Mouse (Mus musculus) CH12.LX (cell line): ENCODE data around the gene Usp5. TPM values are rescaled to one million over a fixed set of nuclear protein-coding genes. Genes with fewer than 3 reads are reported as not detected.
A peak's percentile ranks its signal among the peaks of the same experiment; 100 is the strongest.

ENCODE experiments used
- DNase-seq: peaks from one replicate; pipeline ENCODE4 v3.0.0-alpha.2; 2013; ENCODE audit errors: extremely low read depth
- H3K27ac ChIP-seq: 2 replicates; pipeline ENCODE4 v1.5.1; 2012; ENCODE audit warnings: low read depth, mild to moderate bottlenecking, control low read depth, moderate library complexity; ENCODE audit not compliant: insufficient read depth
- H3K27me3 ChIP-seq: replicated peaks from 2 replicates; pipeline ENCODE3; 2012; ENCODE audit warnings: inconsistent platforms
- H3K36me3 ChIP-seq, 2 experiments: replicated peaks in 1 of 2; 2 replicates each; pipeline versions ENCODE3 to v1.6.1; 2012; ENCODE audit warnings: inconsistent platforms in 1 of 2, low read length in 1 of 2, mild to moderate bottlenecking in 1 of 2, mixed read lengths in 1 of 2, moderate library complexity in 1 of 2; ENCODE audit not compliant: control insufficient read depth in 1 of 2, insufficient read depth in 1 of 2
- H3K4me1 ChIP-seq, 2 experiments: 2 replicates each; pipeline ENCODE4 v1.6.1; 2012; ENCODE audit warnings: inconsistent platforms in 1 of 2, moderate library complexity in 1 of 2; ENCODE audit not compliant: insufficient read depth in 2 of 2, control insufficient read depth in 1 of 2
- H3K4me2 ChIP-seq: 2 replicates; pipeline ENCODE4 v1.6.1; 2012; ENCODE audit warnings: low read depth, mild to moderate bottlenecking, control low read depth; ENCODE audit not compliant: poor library complexity, insufficient read depth, severe bottlenecking
- H3K4me3 ChIP-seq, 3 experiments: fragments of 150-350 bp in 1 of 3; sonication (generic) in 1 of 3; replicated peaks in 1 of 3; 2 replicates each; pipeline versions ENCODE3 to v1.5.1; 2011 to 2012; ENCODE audit warnings: low read depth in 2 of 3, low read length in 2 of 3, mild to moderate bottlenecking in 2 of 3, moderate library complexity in 2 of 3, control low read depth in 1 of 3, improper control_type of control experiment in 1 of 3, inconsistent platforms in 1 of 3, mixed read lengths in 1 of 3; ENCODE audit not compliant: poor library complexity in 1 of 3
- H3K79me2 ChIP-seq: replicated peaks from 2 replicates; pipeline ENCODE4 v1.6.1; 2012; ENCODE audit warnings: mild to moderate bottlenecking, moderate library complexity; ENCODE audit not compliant: control insufficient read depth, poor library complexity, insufficient read depth, severe bottlenecking; ENCODE audit errors: extremely low read depth
- H3K9ac ChIP-seq: 2 replicates; pipeline ENCODE4 v1.6.1; 2012; ENCODE audit warnings: low read depth, mild to moderate bottlenecking, control low read depth, moderate library complexity; ENCODE audit not compliant: insufficient read depth
- H3K9me3 ChIP-seq: replicated peaks from 2 replicates; pipeline ENCODE3; 2012; ENCODE audit warnings: low read length, inconsistent platforms, mixed read lengths
- CHD1 ChIP-seq: IDR thresholded peaks from 2 replicates; pipeline ENCODE4 v1.6.1; 2012; ENCODE audit warnings: low read depth, low read length, improper control_type of control experiment, inconsistent platforms
- CHD2 ChIP-seq: IDR thresholded peaks from 2 replicates; pipeline ENCODE4 v1.6.1; 2011; ENCODE audit warnings: low read length, improper control_type of control experiment
- CTCF ChIP-seq, 2 experiments: IDR thresholded peaks in 1 of 2; conservative IDR thresholded peaks in 1 of 2; 2 replicates each; pipeline ENCODE4 v1.5.1; 2011 to 2012; ENCODE audit warnings: low read depth in 2 of 2, low read length in 2 of 2, improper control_type of control experiment in 1 of 2, inconsistent platforms in 1 of 2, mild to moderate bottlenecking in 1 of 2, moderate library complexity in 1 of 2
- ELF1 ChIP-seq: IDR thresholded peaks from 2 replicates; pipeline ENCODE4 v1.6.1; 2014; ENCODE audit warnings: low read depth, mild to moderate bottlenecking, inconsistent platforms, low read length, improper control_type of control experiment
- ETS1 ChIP-seq: conservative IDR thresholded peaks from 2 replicates; pipeline ENCODE4 v1.6.1; 2012; ENCODE audit warnings: low read depth, mild to moderate bottlenecking, inconsistent platforms, low read length, improper control_type of control experiment, moderate library complexity
- GABPA ChIP-seq: IDR thresholded peaks from 2 replicates; pipeline ENCODE4 v1.6.1; 2012; ENCODE audit warnings: low read depth, low read length, improper control_type of control experiment, inconsistent platforms; ENCODE audit not compliant: insufficient replicate concordance
- IRF4 ChIP-seq: IDR thresholded peaks from 2 replicates; pipeline ENCODE4 v1.6.1; 2014; ENCODE audit warnings: low read depth, mild to moderate bottlenecking, inconsistent platforms, low read length, improper control_type of control experiment
- JUND ChIP-seq: conservative IDR thresholded peaks from 2 replicates; pipeline ENCODE4 v1.6.1; 2011; ENCODE audit warnings: low read depth, low read length, improper control_type of control experiment
- KAT2A ChIP-seq: IDR thresholded peaks from 2 replicates; pipeline ENCODE4 v1.6.1; 2012; ENCODE audit warnings: low read length, improper control_type of control experiment, inconsistent platforms; ENCODE audit not compliant: insufficient replicate concordance
- MAX ChIP-seq: IDR thresholded peaks from 2 replicates; pipeline ENCODE4 v1.6.1; 2011; ENCODE audit warnings: low read length, improper control_type of control experiment
- MAZ ChIP-seq: IDR thresholded peaks from 2 replicates; pipeline ENCODE4 v1.6.1; 2012; ENCODE audit warnings: low read depth, mild to moderate bottlenecking, inconsistent platforms, low read length, improper control_type of control experiment, moderate library complexity
- MEF2A ChIP-seq: IDR thresholded peaks from 2 replicates; pipeline ENCODE4 v1.6.1; 2014; ENCODE audit warnings: low read depth, mild to moderate bottlenecking, inconsistent platforms, low read length, improper control_type of control experiment, borderline replicate concordance
- MXI1 ChIP-seq: IDR thresholded peaks from 2 replicates; pipeline ENCODE4 v1.6.1; 2011; ENCODE audit warnings: mild to moderate bottlenecking, low read depth, low read length, improper control_type of control experiment
- MYC ChIP-seq: IDR thresholded peaks from 2 replicates; pipeline ENCODE4 v1.6.1; 2011; ENCODE audit warnings: low read depth, mild to moderate bottlenecking, improper control_type of control experiment, low read length
- NELFE ChIP-seq: IDR thresholded peaks from 2 replicates; pipeline ENCODE4 v1.6.1; 2011; ENCODE audit warnings: low read depth, low read length, improper control_type of control experiment
- NRF1 ChIP-seq: IDR thresholded peaks from 2 replicates; pipeline ENCODE4 v1.6.1; 2014; ENCODE audit warnings: low read depth, mild to moderate bottlenecking, inconsistent platforms, low read length, improper control_type of control experiment, moderate library complexity
- PAX5 ChIP-seq: IDR thresholded peaks from 2 replicates; pipeline ENCODE4 v1.6.1; 2012; ENCODE audit warnings: low read length, inconsistent platforms, mixed read lengths
- POLR2A ChIP-seq: IDR thresholded peaks from 2 replicates; pipeline ENCODE4 v1.6.1; 2011; ENCODE audit warnings: low read depth, mild to moderate bottlenecking, improper control_type of control experiment, low read length
- POLR2AphosphoS2 ChIP-seq: IDR thresholded peaks from 2 replicates; pipeline ENCODE4 v1.6.1; 2011; ENCODE audit warnings: low read depth, low read length, improper control_type of control experiment
- RAD21 ChIP-seq: IDR thresholded peaks from 2 replicates; pipeline ENCODE4 v1.6.1; 2011; ENCODE audit warnings: low read depth, mild to moderate bottlenecking, low read length, improper control_type of control experiment, moderate library complexity
- SIN3A ChIP-seq: IDR thresholded peaks from 2 replicates; pipeline ENCODE4 v1.6.1; 2012; ENCODE audit warnings: low read length, improper control_type of control experiment, inconsistent platforms
- SMC3 ChIP-seq: IDR thresholded peaks from 2 replicates; pipeline ENCODE4 v1.6.1; 2011; ENCODE audit warnings: low read depth, low read length, improper control_type of control experiment
- TBP ChIP-seq: conservative IDR thresholded peaks from 2 replicates; pipeline ENCODE4 v1.6.1; 2011; ENCODE audit warnings: low read depth, low read length, improper control_type of control experiment
- UBTF ChIP-seq: IDR thresholded peaks from 2 replicates; pipeline ENCODE4 v1.6.1; 2012; ENCODE audit warnings: low read depth, mild to moderate bottlenecking, inconsistent platforms, low read length, improper control_type of control experiment, moderate library complexity
- USF1 ChIP-seq: IDR thresholded peaks from 2 replicates; pipeline ENCODE4 v1.6.1; 2014; ENCODE audit warnings: low read depth, mild to moderate bottlenecking, inconsistent platforms, low read length, improper control_type of control experiment
- ZC3H11A ChIP-seq: IDR thresholded peaks from 2 replicates; pipeline ENCODE4 v1.6.1; 2012; ENCODE audit warnings: low read depth, mild to moderate bottlenecking, inconsistent platforms, low read length, improper control_type of control experiment
- ZMIZ1 ChIP-seq: IDR thresholded peaks from 2 replicates; pipeline ENCODE4 v1.6.1; 2012; ENCODE audit warnings: low read depth, mild to moderate bottlenecking, inconsistent platforms, low read length, improper control_type of control experiment
- ZNF384 ChIP-seq: IDR thresholded peaks from 2 replicates; pipeline ENCODE4 v1.6.1; 2012; ENCODE audit warnings: low read depth, low read length, improper control_type of control experiment, inconsistent platforms
- dilution Hi-C: fragments of 300-500 bp; cut with MboI; formaldehyde crosslinking; loops from 2 replicates; pipeline ENCODE4 v1.14.3; 2020; ENCODE audit warnings: low sequenced_read_pairs; ENCODE audit not compliant: extremely low pct_unique_long_range_greater_than_20kb, extremely low pct_ligation_motif_present
- in situ Hi-C: fragments of 300-500 bp; cut with MboI; formaldehyde crosslinking; loops from 3 replicates; pipeline ENCODE4 v1.14.3; 2019; ENCODE audit warnings: low sequenced_read_pairs, low pct_ligation_motif_present, low pct_unique_long_range_greater_than_20kb, mixed read lengths
- polyA plus RNA-seq: library from polyadenylated mRNA; unstranded; fragments of >175 nt; gene quantifications from 2 replicates; pipeline ENCODE4 v1.2.1, GENCODE M21; 2012; ENCODE audit warnings: low read depth; ENCODE audit not compliant: insufficient read length
- total RNA-seq, 2 experiments: library from RNA; depleted of rRNA; stranded (reverse); fragments of 300-350 nt in 1 of 2; fragments of >200 nt in 1 of 2; gene quantifications; 2 replicates each; pipeline ENCODE4 v1.2.3; 2012 to 2014

Usp5 gene
- total and polyA plus RNA-seq, 3 experiments, result 79.8 to 107 (median 103) TPM

GRCm38 (mm10) chr6:124806446-124807140 is 22.7 kb downstream of the Usp5 start:
- no peak for TF ChIP-seq GABPA
- TF ChIP-seq SMC3, result no peak
- no peak for TF ChIP-seq MYC
- no peak for TF ChIP-seq MAX
- TF ChIP-seq MAZ, result no peak
- no peak for TF ChIP-seq UBTF
- no peak for TF ChIP-seq PAX5
- TF ChIP-seq POLR2A, result no peak
- no peak for TF ChIP-seq USF1
- TF ChIP-seq POLR2AphosphoS2, result no peak
- TF ChIP-seq ZNF384, result no peak
- TF ChIP-seq KAT2A, result no peak
- TF ChIP-seq MEF2A, result no peak
- no peak for TF ChIP-seq CHD1
- no peak for TF ChIP-seq RAD21
- TF ChIP-seq NRF1, result no peak
- TF ChIP-seq ETS1, result no peak
- TF ChIP-seq, all 38 proteins: peak for 0
- in situ Hi-C loops (no loop called here), dilution Hi-C loops (no loop called here)
- Histone ChIP-seq H3K4me2 (peak overlapping the region; percentile 12; the same call in 1 of the 2 replicates), H3K27ac (no peak overlapping the region), H3K9me3 (peaks cover 4% of the 10 kb centered on the region), H3K9ac (peak overlapping the region; percentile 28; the same call in 1 of the 2 replicates), H3K4me1 (peaks cover 3 to 37% of the 10 kb centered on the region in 2 experiments; a peak in 2 of 4 replicates), H3K36me3 (peaks cover 15 to 40% of the 10 kb centered on the region in 2 experiments), H3K79me2 (0 out of 2 replicates have a peak, but pooled peaks cover under 1% of the 10 kb centered on the region), H3K4me3 (no peak overlapping the region), H3K27me3 (no peaks in the 10 kb centered on the region)
- no peak for DNase-seq

GRCm38 (mm10) chr6:124805341-124806321 is 23.7 kb downstream of the Usp5 start:
- DNase-seq, result peak; percentile 90
- in situ Hi-C loops, result no loop called here
- dilution Hi-C loops, result no loop called here
- Histone ChIP-seq H3K27me3 (no peaks in the 10 kb centered on the region), H3K79me2 (no peaks in the 10 kb centered on the region), H3K9me3 (peaks cover 4% of the 10 kb centered on the region), H3K27ac (peak overlapping the region; percentile 8; the same call in 1 of the 2 replicates), H3K36me3 (peaks cover 7 to 33% of the 10 kb centered on the region in 2 experiments), H3K4me1 (peaks cover 3 to 32% of the 10 kb centered on the region in 2 experiments; a peak in 2 of 4 replicates), H3K4me3 (peak overlapping the region; percentile 41 to 50 (median 46)), H3K9ac (peak overlapping the region; percentile 28), H3K4me2 (peak overlapping the region; percentile 12)
- TF ChIP-seq ZC3H11A (no peak), POLR2A (peak; percentile 53), JUND (no peak), CHD2 (peak; percentile 12), IRF4 (peak; percentile 5; the same call in 1 of the 2 replicates), USF1 (no peak), ETS1 (0 out of 2 replicates have a peak, but pooled peaks have one; percentile 45), KAT2A (no peak), SMC3 (peak; percentile 33), MXI1 (peak; percentile 89), CTCF (conservative IDR thresholded peaks at IDR 0.05 in 1 of 2, IDR thresholded peaks at IDR 0.05 in 1 of 2; ENCODE audit: low read depth in 2 of 2, low read length in 2 of 2) (peak in 1 of 2 experiments; percentile 38; a peak in 2 of 4 replicates), SIN3A (peak; percentile 67; the same call in 1 of the 2 replicates), NRF1 (0 out of 2 replicates have a peak, but pooled peaks have one; percentile 38), NELFE (0 out of 2 replicates have a peak, but pooled peaks have one; percentile 31), TBP (peak; percentile 54; the same call in 1 of the 2 replicates), POLR2AphosphoS2 (peak; percentile 83; the same call in 1 of the 2 replicates), ELF1 (peak; percentile 6; the same call in 1 of the 2 replicates), ZMIZ1 (peak; percentile 45)
